Mouse (Mus musculus) v-Abl transformed pro-B cells (cell line): ENCODE data around the gene Eya2.

Experiments used
- in situ Hi-C, 2 experiments: fragments of 400-800 bp; cut with MboI; formaldehyde crosslinking; loops; one replicate each; pipeline ENCODE4 v1.15.1; 2025; ENCODE audit not compliant: unreplicated experiment in 2 of 2

Eya2 gene

GRCm38 (mm10) chr2:165643596-165643995 lies 48.8 kb downstream of the Eya2 start:
- in situ Hi-C loops, result no loop called here

- in situ Hi-C loops, result no loop called here
Observed at GRCm38 (mm10) chr2:165644057-165644456, 49.2 kb downstream of the Eya2 start.

- in situ Hi-C loops, result no loop called here
Observed at GRCm38 (mm10) chr2:165651031-165651430, 56.2 kb downstream of the Eya2 start.

DNA sequence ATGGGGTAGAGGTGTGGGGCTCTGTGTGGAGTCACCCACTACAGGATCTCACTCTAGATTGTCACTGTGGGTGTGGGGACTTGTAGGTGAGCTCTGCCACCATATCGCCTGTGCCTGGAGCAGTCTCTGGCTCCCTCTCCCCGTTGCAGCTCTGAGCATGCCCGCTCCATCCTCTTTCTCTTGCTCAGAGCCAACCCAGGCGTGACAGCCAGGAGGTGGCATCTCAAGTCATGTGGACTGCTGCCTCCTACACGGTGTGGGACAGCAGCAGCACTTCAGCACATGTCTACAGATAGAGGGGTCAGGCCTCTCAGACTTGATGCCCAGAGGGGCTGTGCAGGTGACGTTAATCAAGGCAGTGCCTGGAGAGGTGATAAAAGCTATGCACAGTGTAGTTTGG lies 57.4 kb downstream of the Eya2 start:
- in situ Hi-C loops, result no loop called here

DNA sequence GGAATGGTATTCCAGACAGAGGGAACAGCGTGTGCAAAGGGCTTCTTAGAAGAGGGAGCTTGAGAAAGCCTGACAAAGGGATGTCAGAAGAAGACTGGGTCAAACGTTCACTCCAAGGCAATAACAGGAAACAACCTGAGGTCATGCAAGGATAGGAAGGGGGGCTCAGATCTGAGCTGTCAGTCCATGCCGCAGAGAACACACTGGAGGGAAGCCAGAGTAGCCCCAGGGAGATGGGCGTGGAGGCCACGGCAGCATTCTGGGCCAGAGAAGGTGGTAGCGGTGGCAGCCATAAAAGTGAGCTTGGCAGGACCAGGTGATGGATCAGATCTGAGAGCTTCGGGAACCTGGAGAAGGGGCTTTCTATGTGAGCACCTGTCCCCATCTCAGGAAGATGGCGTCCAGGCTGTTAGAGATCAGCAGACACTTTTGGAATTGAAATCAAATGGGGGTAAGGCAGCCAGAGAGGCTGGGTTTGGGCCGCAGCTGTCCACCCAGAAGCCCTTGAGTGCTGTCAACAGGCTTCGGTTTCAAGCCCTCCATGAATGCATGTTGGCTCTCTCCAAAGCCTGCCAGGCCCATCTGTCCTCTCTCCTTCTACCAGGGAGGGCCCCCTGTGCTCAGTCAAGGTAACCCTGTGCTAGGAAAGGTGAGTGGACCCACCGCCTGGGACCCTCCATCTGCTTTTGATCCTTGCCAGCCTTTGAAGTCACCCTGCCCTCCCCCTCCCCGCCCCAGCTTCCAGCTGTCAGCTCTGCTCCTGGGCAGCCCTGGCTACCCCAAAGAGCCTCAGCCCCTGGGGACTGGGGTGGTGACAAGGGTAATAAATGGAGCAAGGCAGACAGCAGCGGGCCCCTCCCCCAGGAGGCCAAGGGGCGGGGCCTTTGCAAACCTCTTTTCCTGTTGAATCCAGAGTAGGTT lies 58.4 kb downstream of the Eya2 start:
- in situ Hi-C loops, result no loop called here

DNA sequence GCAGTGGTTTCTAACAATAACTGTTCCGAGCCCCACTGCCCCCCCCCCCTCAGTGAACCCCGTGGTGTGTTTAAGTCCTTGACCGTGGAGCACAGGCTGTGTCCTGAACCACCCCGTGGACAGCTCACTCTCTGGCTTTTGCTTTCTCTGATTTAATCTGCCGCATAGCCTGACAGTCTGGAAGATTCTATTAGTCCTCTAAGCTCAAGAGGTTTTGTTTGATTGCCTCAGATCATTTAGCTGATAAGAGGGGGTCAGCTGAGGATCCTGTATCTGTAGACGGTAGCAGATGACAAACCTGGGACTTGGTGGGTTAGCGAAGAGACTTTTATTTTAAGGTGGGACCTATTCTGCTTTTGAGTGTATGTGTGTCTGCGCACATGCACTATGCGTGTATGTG lies 59.3 kb downstream of the Eya2 start:
- in situ Hi-C loops, result no loop called here

DNA sequence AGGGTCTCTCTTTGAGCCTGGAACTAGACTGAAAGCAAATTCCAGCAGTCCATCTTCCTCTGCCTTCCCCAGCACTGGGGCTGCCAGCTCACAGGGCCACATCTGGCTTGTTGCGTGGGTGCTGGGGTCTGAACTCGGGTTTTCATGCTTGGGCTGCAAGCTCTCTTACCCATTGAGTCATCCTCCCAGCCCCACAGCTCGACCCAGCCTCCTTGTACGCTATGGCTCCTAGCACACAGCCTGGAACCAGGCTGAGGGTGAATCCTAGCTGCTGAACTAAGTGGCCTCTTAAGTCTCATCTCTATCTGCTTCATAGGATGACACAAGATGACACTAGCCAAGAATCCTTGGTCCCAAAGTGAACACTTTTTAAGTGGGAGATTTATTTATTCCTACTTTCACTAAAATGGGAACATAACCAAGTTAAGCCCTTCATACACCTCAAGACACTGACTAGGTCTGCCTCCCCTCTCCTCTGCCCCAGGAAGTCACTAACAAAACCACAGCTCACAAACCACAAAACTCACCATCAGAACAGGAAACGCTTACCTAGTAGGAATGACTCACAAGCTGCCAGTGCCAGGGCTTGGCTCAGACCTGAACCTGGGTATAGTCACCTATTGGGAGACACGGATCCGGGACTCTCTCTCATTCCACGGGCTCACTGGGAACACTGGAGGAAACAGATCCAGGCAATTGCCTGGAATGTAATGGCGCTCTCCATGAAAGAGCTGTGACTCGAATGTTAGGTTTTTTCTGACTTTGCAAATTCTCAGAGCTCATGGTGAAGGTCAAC lies 60.1 kb downstream of the Eya2 start:
- in situ Hi-C loops, result no loop called here

GRCm38 (mm10) chr2:165656541-165656940 lies 61.7 kb downstream of the Eya2 start:
- in situ Hi-C loops, result no loop called here

GRCm38 (mm10) chr2:165656956-165657355 lies 62.1 kb downstream of the Eya2 start:
- in situ Hi-C loops, result no loop called here

DNA sequence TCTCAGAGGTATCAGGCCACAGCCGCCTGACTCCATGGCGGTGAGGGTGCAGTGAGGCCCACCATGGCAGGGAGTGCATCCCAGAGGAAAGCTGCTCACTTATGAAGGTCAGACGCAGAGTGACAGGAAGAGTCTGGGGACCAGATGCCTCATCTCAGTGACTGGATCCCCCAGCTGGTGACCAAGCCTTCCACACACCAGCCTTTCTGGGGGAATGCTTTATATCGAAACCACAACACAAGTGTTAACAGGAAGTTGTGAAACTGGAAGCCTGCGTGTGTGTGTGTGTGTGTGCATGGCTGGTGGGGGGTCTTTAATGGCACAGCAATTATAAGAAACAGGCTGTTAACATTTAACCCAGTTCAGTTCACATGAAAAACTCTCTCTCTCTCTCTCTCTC lies 64.7 kb downstream of the Eya2 start:
- in situ Hi-C loops, result no loop called here

- in situ Hi-C loops, result no loop called here
Observed at GRCm38 (mm10) chr2:165663266-165663665, 68.4 kb downstream of the Eya2 start.

GRCm38 (mm10) chr2:165664648-165665047 lies 69.8 kb downstream of the Eya2 start:
- in situ Hi-C loops, result no loop called here

GRCm38 (mm10) chr2:165665176-165665575 lies 70.3 kb downstream of the Eya2 start:
- in situ Hi-C loops, result no loop called here

GRCm38 (mm10) chr2:165667096-165667495 lies 72.3 kb downstream of the Eya2 start:
- in situ Hi-C loops, result no loop called here

DNA sequence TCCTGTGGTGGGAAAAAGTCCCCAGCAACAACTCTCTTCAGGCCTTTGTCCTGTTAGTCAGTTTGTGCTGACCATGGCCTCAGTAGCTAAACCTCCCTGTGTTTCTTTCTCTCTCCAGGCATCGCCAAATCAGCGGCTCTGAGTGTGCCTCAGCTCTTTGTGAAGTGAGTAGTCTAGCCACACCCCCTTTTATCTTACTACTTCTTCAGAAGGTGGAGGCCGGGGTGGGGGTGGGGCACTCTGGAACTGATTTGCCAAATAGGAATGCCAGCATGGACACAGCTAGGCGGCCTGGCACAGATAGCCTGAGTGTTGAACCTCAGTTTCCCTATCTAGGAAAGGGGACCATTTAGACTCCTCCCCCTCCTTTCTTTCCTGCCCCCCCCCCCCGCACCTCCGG lies 87.9 kb downstream of the Eya2 start:
- in situ Hi-C loops, result no loop called here

DNA sequence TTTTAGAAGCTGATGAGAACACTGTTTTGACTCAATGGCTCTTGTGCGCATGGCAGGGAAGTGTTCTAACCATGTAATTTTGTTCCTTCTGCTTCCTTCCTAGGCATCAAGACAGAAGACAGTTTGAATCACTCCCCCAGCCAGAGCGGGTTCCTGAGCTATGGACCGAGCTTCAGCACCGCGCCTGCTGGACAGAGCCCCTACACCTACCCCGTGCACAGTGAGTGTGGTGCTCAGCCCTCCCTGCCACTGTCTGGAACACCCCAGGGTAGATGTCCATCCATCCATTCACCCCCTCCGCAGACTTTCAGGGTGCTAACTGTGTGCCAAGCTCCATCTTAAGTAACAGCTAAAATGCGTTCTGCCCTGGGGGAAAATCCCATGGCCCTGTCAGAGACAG lies 92.7 kb downstream of the Eya2 start:
- in situ Hi-C loops, result no loop called here

DNA sequence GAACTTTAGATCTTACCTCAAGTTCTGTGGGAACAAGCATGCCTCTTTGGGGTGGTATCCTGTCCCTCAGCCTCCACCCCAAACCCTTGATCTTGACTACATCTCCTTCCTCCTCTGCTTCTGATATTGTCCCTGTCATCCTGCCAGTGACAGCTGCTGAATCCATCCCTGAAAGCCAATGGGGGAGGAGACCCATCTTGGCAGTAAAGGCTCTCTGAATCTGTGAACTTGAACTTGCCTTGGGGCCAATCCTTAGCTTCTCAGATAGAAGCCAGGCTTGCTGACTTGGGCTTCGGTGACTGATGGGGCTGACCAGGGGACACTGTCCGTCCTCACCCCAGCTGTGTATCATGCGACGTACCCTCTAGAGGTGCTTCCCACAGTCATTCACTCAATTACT lies 94.1 kb downstream of the Eya2 start:
- in situ Hi-C loops, result no loop called here

DNA sequence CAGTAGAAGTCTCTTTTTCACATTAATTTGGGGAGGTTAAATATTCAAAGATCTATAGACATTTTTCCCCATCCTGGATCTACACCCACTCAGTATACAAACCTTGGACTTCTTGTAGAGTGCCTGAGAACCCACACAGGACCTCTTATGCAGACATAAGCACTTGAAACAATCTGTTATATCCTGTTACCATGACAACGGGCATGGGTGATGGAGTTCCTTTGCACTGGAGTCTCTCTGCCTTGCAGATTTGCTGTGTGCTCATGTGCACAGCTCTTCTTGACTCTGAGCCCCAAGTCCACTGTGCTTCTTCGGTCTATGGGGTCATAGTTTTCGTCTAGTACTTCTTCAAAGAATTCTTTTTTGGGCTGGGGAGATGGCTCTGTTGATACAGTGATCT lies 96.2 kb downstream of the Eya2 start:
- in situ Hi-C loops, result no loop called here

GRCm38 (mm10) chr2:165692944-165693660 lies 98.3 kb downstream of the Eya2 start:
- in situ Hi-C loops, result no loop called here

DNA sequence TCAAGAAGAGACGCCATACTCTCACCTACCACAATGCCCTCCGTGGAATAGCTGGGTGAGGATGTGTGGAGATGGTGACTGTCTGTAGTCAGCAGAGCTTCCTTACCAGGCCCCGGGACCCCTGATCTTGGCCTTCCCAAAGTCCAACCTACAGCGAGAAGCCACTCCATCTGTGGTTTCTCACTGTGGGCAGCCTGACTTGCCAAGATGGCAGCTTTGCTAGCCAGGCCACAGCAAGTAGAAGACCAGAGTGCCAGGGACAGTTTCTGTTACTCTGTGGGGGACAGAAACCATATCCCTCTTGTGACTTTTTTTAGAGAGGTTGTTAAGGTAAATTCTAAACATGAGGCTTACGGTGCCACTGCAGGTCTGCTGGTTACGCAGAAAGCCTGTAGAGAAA lies 99.9 kb downstream of the Eya2 start:
- in situ Hi-C loops, result no loop called here
